Mouse (Mus musculus): ENCODE results near the gene Krt7.

DNA sequence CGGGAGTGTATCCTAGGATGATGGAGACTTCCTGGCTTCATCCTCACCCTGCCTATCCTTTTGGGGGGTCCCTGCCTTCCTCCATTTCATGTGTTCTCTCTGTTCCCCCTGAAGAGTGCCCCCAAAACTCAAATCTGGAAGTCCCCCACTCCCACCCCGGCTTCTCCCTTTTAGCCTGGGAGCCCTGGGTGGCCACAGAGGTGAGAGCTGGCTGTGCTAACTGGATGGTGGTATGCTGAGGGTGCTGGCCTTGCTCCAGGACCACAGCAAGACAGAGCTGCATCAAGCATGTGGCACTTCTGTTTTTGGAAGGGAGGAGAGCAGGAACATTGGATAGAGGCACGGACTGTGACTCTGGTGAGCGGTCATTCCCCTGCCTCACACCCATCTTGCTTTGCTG is 45.1 kb upstream of the Krt7 start:
- TF ChIP-seq POLR2A (IDR thresholded peaks at IDR 0.05; ENCODE audit: low read depth, low read length) (no peak), CTCF (conservative IDR thresholded peaks at IDR 0.05 in 1 of 2, IDR thresholded peaks at IDR 0.05 in 1 of 2; ENCODE audit: low read depth in 2 of 2, low read length in 2 of 2) (no peak), GABPA (IDR thresholded peaks at IDR 0.05; ENCODE audit: insufficient replicate concordance, low read depth, low read length) (no peak), MXI1 (IDR thresholded peaks at IDR 0.05; ENCODE audit: low read depth, low read length) (no peak)
